Mouse (Mus musculus): ENCODE data around the gene Nkx2-1. TPM values are rescaled to one million over a fixed set of nuclear protein-coding genes. Genes with fewer than 3 reads are reported as not detected.
"Not testable (repeated sequence)": the region's sequence is repeated elsewhere in the genome, so short reads cannot be mapped to it uniquely, and the experiment has no call there.

The Nkx2-1 gene
- polyA plus RNA-seq, 1 experiment from 2014 or later: 95.1 TPM

- Histone ChIP-seq H3K27me3 (ENCODE audit: insufficient read depth, low read length) (peaks cover 93% of the 10 kb centered on the region), H3K36me3 (ENCODE audit: insufficient read depth) (peaks cover 17% of the 10 kb centered on the region; the same call in 1 of the 2 replicates), H3K27ac (ENCODE audit: low read depth) (peak overlapping the region; percentile 94), H3K9me3 (ENCODE audit: low read depth, low read length) (no peaks in the 10 kb centered on the region), H3K9ac (peak overlapping the region; percentile 90), H3K4me2 (peak overlapping the region; percentile 62), H3K4me1 (ENCODE audit: insufficient read depth) (no peaks in the 10 kb centered on the region), H3K4me3 (ENCODE audit: low read depth, low read length) (peak overlapping the region; percentile 53)
- ATAC-seq (ENCODE audit: insufficient read depth) (no peak), DNase-seq (no peak)
- no peak for TF ChIP-seq CTCF (IDR thresholded peaks at IDR 0.05; ENCODE audit: low read depth)
- 2% methylated on average over 3 of the region's 3 CpGs for WGBS
Measured at GRCm38 (mm10) chr12:56531051-56531620, 5.6 kb downstream of the Nkx2-1 start.

DNA sequence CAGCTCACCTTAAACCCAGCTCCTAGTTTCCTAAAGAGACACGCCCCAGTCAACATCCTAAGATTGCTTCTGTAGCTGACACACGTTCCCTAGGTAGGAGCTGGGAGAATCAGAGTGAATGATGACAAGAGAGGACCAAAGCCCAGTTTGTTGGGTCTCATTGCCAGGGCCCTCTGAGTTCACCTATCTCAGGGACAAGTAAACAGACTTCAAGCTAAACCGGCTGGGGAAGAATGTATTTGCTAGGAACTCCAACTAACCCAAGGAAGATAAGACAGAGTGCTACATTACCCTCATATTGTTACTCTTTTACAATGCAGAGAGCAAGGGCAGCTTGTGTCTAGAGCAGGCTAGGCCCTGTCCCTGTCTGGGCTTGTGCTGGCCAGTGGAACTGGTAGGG lies 6.8 kb downstream of the Nkx2-1 start:
- peak overlapping the region; percentile 90 for H3K9ac ChIP-seq
- no peak for ATAC-seq (ENCODE audit: insufficient read depth)
- H3K4me1 ChIP-seq (ENCODE audit: insufficient read depth): no peaks in the 10 kb centered on the region
- WGBS: 2% methylated on average over 3 of the region's 3 CpGs
- no peak for DNase-seq
- H3K27ac ChIP-seq (ENCODE audit: low read depth): peak overlapping the region; percentile 94
- peaks cover 17% of the 10 kb centered on the region; the same call in 1 of the 2 replicates for H3K36me3 ChIP-seq (ENCODE audit: insufficient read depth)
- no peaks in the 10 kb centered on the region for H3K9me3 ChIP-seq (ENCODE audit: low read depth, low read length)
- TF ChIP-seq CTCF (IDR thresholded peaks at IDR 0.05; ENCODE audit: low read depth): no peak
- peaks cover 90% of the 10 kb centered on the region for H3K27me3 ChIP-seq (ENCODE audit: insufficient read depth, low read length)
- peak overlapping the region; percentile 53 for H3K4me3 ChIP-seq (ENCODE audit: low read depth, low read length)
- H3K4me2 ChIP-seq: peak overlapping the region; percentile 62

DNA sequence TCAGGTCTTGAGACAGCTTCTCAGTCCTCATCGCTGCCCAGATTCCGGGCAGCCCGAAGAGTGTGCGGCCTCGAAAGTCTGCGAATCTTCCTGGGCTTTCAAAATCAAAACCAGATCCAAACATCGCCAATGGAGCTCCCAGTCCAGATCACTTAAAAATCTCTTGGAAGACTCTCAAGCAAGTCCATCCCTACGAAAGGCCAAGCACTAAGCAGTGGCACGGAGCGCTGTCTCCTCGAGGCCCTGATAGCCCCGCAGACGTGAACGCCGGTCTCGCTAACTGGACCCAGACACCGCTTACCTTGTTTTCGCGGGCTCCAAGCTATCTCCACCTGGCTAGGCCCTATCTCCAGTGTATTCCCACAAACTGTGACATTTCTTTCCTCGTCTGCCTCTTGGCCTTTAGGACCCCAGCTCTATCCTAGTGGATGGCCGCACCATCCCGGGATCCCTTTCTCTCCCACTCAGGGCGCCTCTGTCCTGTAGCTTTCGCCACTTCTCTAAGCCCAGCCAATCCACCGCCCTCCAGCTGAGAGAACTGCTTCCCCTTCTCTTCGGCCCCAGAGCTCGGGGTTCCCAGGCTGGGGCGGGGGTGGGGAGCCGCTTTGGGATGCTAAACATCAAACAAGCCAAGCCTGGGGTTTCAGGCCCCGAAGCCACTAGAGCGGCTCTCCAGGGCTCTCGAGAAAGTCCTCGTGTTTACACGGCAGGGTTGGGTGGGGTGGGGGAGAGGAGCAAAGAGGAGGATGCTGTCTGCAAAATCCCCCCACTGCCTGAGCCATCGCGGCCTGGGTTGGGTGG lies 7.6 kb downstream of the Nkx2-1 start:
- Histone ChIP-seq H3K4me3 (ENCODE audit: low read depth, low read length) (peak overlapping the region; percentile 53), H3K9ac (peak overlapping the region; percentile 90), H3K36me3 (ENCODE audit: insufficient read depth) (peaks cover 17% of the 10 kb centered on the region; the same call in 1 of the 2 replicates), H3K27me3 (ENCODE audit: insufficient read depth, low read length) (peaks cover 89% of the 10 kb centered on the region), H3K27ac (ENCODE audit: low read depth) (peak overlapping the region; percentile 94), H3K4me2 (peak overlapping the region; percentile 62), H3K4me1 (ENCODE audit: insufficient read depth) (no peaks in the 10 kb centered on the region), H3K9me3 (ENCODE audit: low read depth, low read length) (no peaks in the 10 kb centered on the region)
- under 1% methylated on average over 36 of the region's 36 CpGs for WGBS
- peak; percentile 50; the same call in 1 of the 2 replicates for ATAC-seq (ENCODE audit: insufficient read depth)
- no peak for TF ChIP-seq CTCF (IDR thresholded peaks at IDR 0.05; ENCODE audit: low read depth)
- DNase-seq: peak; percentile 64

DNA sequence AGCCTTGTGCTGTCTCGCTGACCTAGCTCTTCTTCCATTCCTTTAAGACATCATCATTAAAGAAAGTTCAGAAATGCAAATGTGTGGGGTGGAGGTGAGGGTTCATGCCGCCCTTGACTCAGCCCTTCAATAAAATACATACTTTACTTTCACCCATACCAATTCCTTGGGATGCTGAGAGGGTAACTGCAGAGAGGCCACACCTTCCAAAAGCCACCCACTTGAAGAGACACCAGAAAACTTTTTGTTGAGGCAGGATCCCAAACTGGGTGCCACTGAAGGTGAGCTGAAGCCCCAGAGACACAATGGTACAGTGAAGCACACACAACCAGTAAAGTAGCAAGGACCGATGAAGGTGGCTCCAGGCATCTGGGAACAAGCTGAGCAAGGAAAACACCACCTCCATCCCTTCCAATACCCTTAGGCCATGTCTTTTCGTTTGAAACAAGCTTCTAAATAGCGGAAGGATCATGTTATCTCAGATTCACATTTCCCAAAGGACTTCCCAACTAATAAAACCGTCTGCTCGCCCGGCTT lies 8.6 kb downstream of the Nkx2-1 start:
- Histone ChIP-seq H3K36me3 (ENCODE audit: insufficient read depth) (peaks cover 10% of the 10 kb centered on the region; the same call in 1 of the 2 replicates), H3K4me3 (ENCODE audit: low read depth, low read length) (peak overlapping the region; percentile 53), H3K27me3 (ENCODE audit: insufficient read depth, low read length) (peaks cover 89% of the 10 kb centered on the region), H3K4me2 (peak overlapping the region; percentile 62), H3K4me1 (ENCODE audit: insufficient read depth) (no peaks in the 10 kb centered on the region), H3K9ac (peak overlapping the region; percentile 90), H3K27ac (ENCODE audit: low read depth) (peak overlapping the region; percentile 94), H3K9me3 (ENCODE audit: low read depth, low read length) (no peaks in the 10 kb centered on the region)
- DNase-seq: no peak
- WGBS: 3% methylated on average over 8 of the region's 8 CpGs
- no peak for TF ChIP-seq CTCF (IDR thresholded peaks at IDR 0.05; ENCODE audit: low read depth)
- no peak for ATAC-seq (ENCODE audit: insufficient read depth)

DNA sequence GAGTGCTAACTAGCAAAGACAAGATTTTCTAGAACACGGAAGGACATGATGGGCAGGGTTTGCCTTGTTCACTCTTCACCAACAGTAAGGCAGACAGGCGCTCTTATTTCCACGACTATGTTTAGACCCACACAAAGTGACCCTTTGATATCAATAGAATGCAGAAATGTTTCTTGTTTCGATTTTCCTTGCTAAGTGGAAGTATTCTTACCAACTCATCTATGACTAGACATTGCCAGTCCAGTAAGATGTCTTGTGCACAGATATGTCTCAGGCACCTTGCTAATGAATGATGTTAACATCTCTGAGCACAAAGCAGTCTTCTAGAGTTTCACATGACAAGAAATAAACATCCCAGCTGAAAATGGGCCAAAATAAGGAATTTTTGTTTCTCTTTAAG lies 9.6 kb downstream of the Nkx2-1 start:
- no peak for ATAC-seq (ENCODE audit: insufficient read depth)
- peak overlapping the region; percentile 53 for H3K4me3 ChIP-seq (ENCODE audit: low read depth, low read length)
- H3K4me2 ChIP-seq: peak overlapping the region; percentile 62
- TF ChIP-seq CTCF (IDR thresholded peaks at IDR 0.05; ENCODE audit: low read depth): no peak
- peak overlapping the region; percentile 87 for H3K27ac ChIP-seq (ENCODE audit: low read depth)
- H3K36me3 ChIP-seq (ENCODE audit: insufficient read depth): peaks cover 2% of the 10 kb centered on the region; the same call in 1 of the 2 replicates
- no peak for DNase-seq
- no peaks in the 10 kb centered on the region for H3K9me3 ChIP-seq (ENCODE audit: low read depth, low read length)
- peaks cover 92% of the 10 kb centered on the region for H3K27me3 ChIP-seq (ENCODE audit: insufficient read depth, low read length)
- no peaks in the 10 kb centered on the region for H3K4me1 ChIP-seq (ENCODE audit: insufficient read depth)
- 20% methylated on average over 4 of the region's 4 CpGs for WGBS
- H3K9ac ChIP-seq: peak overlapping the region; percentile 90

DNA sequence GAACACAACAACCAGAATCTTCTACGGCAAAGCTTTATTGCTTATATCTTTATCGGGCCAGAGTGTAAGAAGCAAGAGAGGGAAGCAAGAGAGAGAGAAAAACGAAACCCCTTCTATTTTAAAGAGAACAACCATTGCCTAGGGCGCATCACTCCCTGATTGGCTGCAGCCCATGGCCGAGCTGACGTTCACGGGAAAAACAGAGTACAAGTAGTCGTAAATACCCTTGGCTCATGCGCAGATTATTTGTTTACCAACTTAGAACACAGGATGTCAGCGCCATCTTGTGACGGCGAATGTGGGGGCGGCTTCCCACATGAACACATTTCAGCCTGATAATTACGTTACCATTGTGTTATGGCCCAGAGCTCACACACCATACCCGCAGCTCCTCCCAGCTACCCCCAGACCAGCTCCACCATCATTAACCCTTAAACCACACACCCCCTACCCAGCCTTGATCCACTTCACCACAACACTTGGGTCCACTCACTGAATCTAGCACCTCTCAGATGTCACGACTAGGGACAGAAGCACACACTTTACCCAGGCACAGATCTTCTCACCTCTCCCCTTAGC lies 11.4 kb downstream of the Nkx2-1 start:
- Histone ChIP-seq H3K4me2 (peak overlapping the region; percentile 62), H3K9ac (peak overlapping the region; percentile 90), H3K27me3 (ENCODE audit: insufficient read depth, low read length) (peaks cover 92% of the 10 kb centered on the region), H3K4me3 (ENCODE audit: low read depth, low read length) (peak overlapping the region; percentile 53), H3K27ac (ENCODE audit: low read depth) (peak overlapping the region; percentile 87)
- ATAC-seq (ENCODE audit: insufficient read depth) (peak; percentile 83), DNase-seq (peak; percentile 71)
- H3K9me3 ChIP-seq (ENCODE audit: low read depth, low read length); H3K36me3 ChIP-seq (ENCODE audit: insufficient read depth); H3K4me1 ChIP-seq (ENCODE audit: insufficient read depth): not testable (repeated sequence)
- 11% methylated on average over 8 of the region's 16 CpGs for WGBS
- TF ChIP-seq CTCF (IDR thresholded peaks at IDR 0.05; ENCODE audit: low read depth): peak; percentile 17; the same call in 1 of the 2 replicates

Data from lung, embryonic 14.5 days (tissue).